Comparison of ENCODE assay signal across 13 mouse cellular contexts in genomic region chr9:61052621-61053020, GRCm38 (mm10).
"Had no signal": no experiment of that assay in that cellular context is flagged by ENCODE, and none has a peak within 500 bp of the region (broad histone marks: within the 10 kb centered on the region; RNA-seq: fewer than 3 reads in every experiment).

No protein-coding gene starts in this region.

- H3K4me3 ChIP-seq: layer of hippocampus, adult 2 months; limb, embryonic 12.5 days; liver, embryonic 13.5 days; lung, embryonic 15.5 days; midbrain, embryonic 12.5 days; neural tube, embryonic 12.5 days had no signal

- H3K36me3 ChIP-seq: limb, embryonic 12.5 days; liver, embryonic 13.5 days; lung, embryonic 15.5 days; midbrain, embryonic 12.5 days; neural tube, embryonic 12.5 days had no signal

- DNase-seq: kidney, adult 11 months; kidney, adult 9 months; kidney, postnatal 10 days; kidney, postnatal 4 days; liver; liver, embryonic 13.5 days; liver, postnatal 0 days; right cerebral cortex, postnatal 14 days had no signal
